34 mouse cellular contexts compared by ENCODE assay signal in genomic region chr5:4088190-4088589, GRCm38 (mm10).
"Had no signal": no experiment of that assay in that cellular context is flagged by ENCODE, and none has a peak within 500 bp of the region (broad histone marks: within the 10 kb centered on the region; RNA-seq: fewer than 3 reads in every experiment).

No protein-coding gene starts in this region.

- DNase-seq: heart, postnatal 14 days; heart, postnatal 36 days; heart, postnatal 4 days; kidney, adult 11 months; kidney, adult 18-20 months; kidney, adult 2 months; kidney, adult 8-10 months; kidney, adult 9 months; kidney, postnatal 10 days; kidney, postnatal 14 days; kidney, postnatal 25 days; kidney, postnatal 36 days; kidney, postnatal 4 days; layer of hippocampus, adult 9-11 months; layer of hippocampus, postnatal 36 days had no signal

- H3K4me1 ChIP-seq: heart, embryonic 10.5 days; heart, embryonic 15.5 days; hindbrain, embryonic 10.5 days; hindbrain, embryonic 12.5 days; hindbrain, embryonic 15.5 days; intestine, embryonic 15.5 days; kidney, embryonic 15.5 days had no signal

- H3K9me3 ChIP-seq: heart, embryonic 10.5 days; heart, embryonic 12.5 days; heart, embryonic 13.5 days; heart, embryonic 15.5 days; hindbrain, embryonic 10.5 days; hindbrain, embryonic 12.5 days; hindbrain, embryonic 15.5 days; intestine, embryonic 15.5 days; kidney, embryonic 15.5 days had no signal

- H3K9ac ChIP-seq: heart, embryonic 12.5 days; heart, embryonic 13.5 days; heart, embryonic 15.5 days; hindbrain, embryonic 12.5 days; hindbrain, embryonic 14.5 days; hindbrain, embryonic 15.5 days; intestine, embryonic 15.5 days; kidney, embryonic 15.5 days had no signal

- ATAC-seq: hindbrain, embryonic 16.5 days; hindbrain, postnatal 0 days; inflammation-experienced regulatory T-cells, adult 6 months; intestine, embryonic 15.5 days; intestine, embryonic 16.5 days; intestine, postnatal 0 days had no signal

- H3K27ac ChIP-seq: heart, embryonic 10.5 days; heart, embryonic 13.5 days; heart, embryonic 15.5 days; hindbrain, embryonic 10.5 days; hindbrain, embryonic 12.5 days; hindbrain, embryonic 14.5 days; hindbrain, embryonic 15.5 days; hindbrain, postnatal 0 days; intestine, embryonic 15.5 days; kidney, postnatal 0 days; layer of hippocampus, adult 2 months; left cerebral cortex, adult 2 months had no signal

- H3K27me3 ChIP-seq: heart, embryonic 12.5 days; heart, embryonic 13.5 days; heart, embryonic 15.5 days; hindbrain, embryonic 12.5 days; hindbrain, embryonic 15.5 days; intestine, embryonic 15.5 days; kidney, embryonic 15.5 days had no signal

- H3K4me2 ChIP-seq: heart, embryonic 11.5 days; heart, embryonic 12.5 days; heart, embryonic 13.5 days; heart, embryonic 15.5 days; hindbrain, embryonic 12.5 days; hindbrain, embryonic 14.5 days; hindbrain, embryonic 15.5 days; intestine, embryonic 15.5 days; kidney, embryonic 15.5 days had no signal

- H3K4me3 ChIP-seq: heart, embryonic 10.5 days; heart, embryonic 12.5 days; heart, embryonic 13.5 days; heart, embryonic 15.5 days; hindbrain, embryonic 10.5 days; hindbrain, embryonic 12.5 days; hindbrain, embryonic 15.5 days; intestine, embryonic 15.5 days; kidney, embryonic 15.5 days; layer of hippocampus, adult 2 months; left cerebral cortex, adult 2 months had no signal
